Mouse (Mus musculus) left cerebral cortex, adult 6 months (tissue): Measurements from ENCODE around the gene Ntn5. TPM values are rescaled to one million over a fixed set of nuclear protein-coding genes. Genes with fewer than 3 reads are reported as not detected.

ENCODE experiments used
- long read RNA-seq, 2 experiments: library from polyadenylated mRNA; unstranded; transcript quantifications; one replicate each; pipeline ENCODE4 v2.0.0; 2019 to 2020
- polyA plus RNA-seq: library from polyadenylated mRNA; unstranded; fragments of <200 nt; fragmentation: Nextera tagmentation; gene quantifications from 2 replicates; pipeline ENCODE4 v1.2.3, GENCODE M21; 2021

Ntn5 gene
- 6.5 and 9.8 TPM in 2 replicates for polyA plus RNA-seq
- long read RNA-seq, experiment 1, transcript Ntn5-201 (6 exons, 1,574 nt) = major isoform, 11 of 18 reads
- long read RNA-seq, experiment 1, partial matches to known transcripts = 2 of 18 reads
- long read RNA-seq, experiment 1, other reads (novel, unspliced or antisense) = 5 of 18 reads
- long read RNA-seq, experiment 2, partial matches to known transcripts = 1 of 5 reads
- long read RNA-seq, experiment 2, other reads (novel, unspliced or antisense) = 2 of 5 reads

GRCm38 (mm10) chr7:45683396-45684050, at the start of gene Ntn5:
TSS of gene Ntn5 (plus strand) at chr7:45684022.

GRCm38 (mm10) chr7:45639561-45640027, 44.2 kb upstream of the Ntn5 start, which contains the start of gene Mamstr:
TSS of gene Mamstr (plus strand) at chr7:45639977.

DNA sequence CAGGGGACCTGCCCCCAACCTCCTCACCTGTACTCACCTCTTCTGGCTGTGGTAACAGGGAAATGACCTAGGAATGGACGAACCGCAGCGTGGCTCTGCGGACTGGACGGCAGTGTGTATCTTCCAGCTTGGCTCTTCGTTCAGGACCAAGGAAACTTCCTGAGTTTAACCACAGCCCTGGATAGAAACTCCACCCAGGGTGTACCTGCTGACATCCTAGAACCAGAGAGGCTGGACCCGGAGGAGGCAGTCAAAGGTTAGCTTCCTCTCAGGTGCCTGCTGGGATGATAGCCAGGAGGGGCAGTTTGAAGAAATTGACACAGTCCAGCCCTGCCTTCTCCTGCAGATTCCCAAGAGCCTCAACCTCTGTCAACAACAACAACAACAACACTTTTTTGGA, 17.7 kb upstream of the Ntn5 start, which contains the start of gene Fut2:
Fut2 (minus strand) TSS at position 234 of the 400 bp plus-strand sequence.

GRCm38 (mm10) chr7:45693921-45694591, 10.2 kb downstream of the Ntn5 start, which contains the start of gene Sec1:
TSS of gene Sec1 (minus strand) at chr7:45694402.

DNA sequence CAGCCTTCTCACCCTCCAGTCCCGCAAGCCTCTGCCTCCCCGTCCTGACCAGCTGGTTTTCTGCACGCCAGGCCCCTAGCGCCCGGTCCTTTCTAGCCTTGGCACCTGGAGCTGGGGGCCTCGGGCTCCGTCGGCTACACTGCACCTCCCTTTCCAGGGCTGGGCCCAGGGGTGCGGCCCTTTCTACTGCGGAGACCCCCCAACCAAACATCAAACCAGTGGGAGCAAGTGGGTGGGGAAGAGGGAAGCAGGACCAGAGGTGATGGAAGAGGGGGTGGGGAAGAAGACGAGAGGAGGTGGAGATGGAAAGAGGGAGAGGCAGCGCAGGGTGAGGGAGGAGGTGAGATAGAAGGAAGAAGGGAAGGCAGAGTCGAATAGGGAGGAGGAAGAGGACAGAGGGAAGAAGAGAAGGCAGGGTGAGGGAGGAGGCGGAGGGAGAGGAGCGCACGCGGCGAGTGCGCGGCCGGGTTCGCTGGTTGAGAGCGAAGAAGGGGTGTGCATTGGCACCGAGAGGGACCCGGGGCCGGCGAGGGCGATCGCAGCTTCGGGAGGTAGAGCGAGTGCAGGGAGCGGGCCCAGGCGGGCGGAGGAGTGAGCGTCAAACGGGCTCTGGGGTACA, 15.8 kb downstream of the Ntn5 start, which contains the start of gene Car11:
Car11 (plus strand) TSS at position 321 of the 619 bp plus-strand sequence.

GRCm38 (mm10) chr7:45704730-45705442, 21.1 kb downstream of the Ntn5 start, which contains the start of gene Dbp:
TSS of gene Dbp (plus strand) at chr7:45705088.

GRCm38 (mm10) chr7:45715090-45715708, 31.4 kb downstream of the Ntn5 start, which contains the start of gene Rpl18:
TSS of gene Rpl18 (plus strand) at chr7:45715457.

DNA sequence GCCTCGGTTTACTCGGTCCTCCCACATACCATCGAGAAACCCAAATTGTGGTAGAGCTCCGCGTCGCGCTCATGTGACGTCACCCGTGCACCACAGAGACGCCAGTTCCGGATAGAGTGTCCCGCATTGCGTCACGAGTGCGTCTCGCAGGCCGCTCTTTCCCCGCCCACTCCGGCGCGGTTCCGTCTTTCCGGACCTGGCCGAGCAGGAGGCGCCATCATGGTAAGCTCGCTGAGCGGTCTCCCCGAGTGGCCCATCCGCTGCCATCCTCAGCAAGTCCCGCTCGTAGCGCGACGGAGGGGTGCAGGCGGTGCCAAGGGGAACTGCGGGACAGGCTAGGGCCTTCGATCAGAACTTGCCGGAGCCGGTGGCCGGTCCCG, 34.1 kb downstream of the Ntn5 start, which contains the start of gene Sphk2:
Sphk2 (minus strand) TSS at position 85 of the 380 bp plus-strand sequence.

DNA sequence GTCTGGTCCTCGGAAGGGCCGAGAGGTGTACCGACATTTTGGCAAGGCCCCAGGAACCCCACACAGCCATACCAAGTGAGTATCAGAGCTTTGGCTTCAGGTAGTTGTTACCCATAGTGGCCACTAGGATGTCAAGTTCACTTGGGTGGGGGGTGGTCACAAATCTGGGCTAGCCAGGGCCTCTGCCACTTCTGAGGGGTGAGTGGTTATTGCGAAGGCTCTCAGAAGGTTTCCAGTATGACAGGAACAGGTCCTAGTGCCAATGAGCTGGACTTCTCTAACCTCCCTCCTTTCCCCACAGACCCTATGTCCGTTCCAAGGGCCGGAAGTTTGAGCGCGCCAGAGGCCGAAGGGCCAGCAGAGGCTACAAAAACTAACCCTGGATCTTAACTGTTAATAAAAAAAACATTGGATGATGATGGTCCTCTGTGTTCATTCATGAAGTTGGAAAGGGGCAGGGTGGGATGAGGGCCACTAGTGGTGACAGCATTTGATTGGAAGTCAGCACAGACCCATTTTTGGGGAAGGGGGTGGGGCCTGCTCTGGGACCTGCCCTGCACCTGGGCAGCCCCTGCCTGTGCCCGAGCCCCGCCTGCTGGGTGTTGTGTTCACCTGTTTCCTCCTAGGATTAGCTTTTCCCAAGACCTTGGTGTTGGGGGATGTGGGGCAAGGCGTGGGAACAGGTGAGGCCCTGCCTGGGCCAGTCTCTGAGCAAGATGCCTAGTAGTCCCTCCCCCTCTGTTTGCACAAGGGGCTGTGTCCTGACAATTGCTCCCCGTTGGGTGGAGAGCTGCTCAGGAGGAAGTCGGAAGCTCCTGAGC, 36.8 kb downstream of the Ntn5 start, which contains the start of gene Fam83e:
Fam83e (plus strand) TSS at position 800 of the 821 bp plus-strand sequence.

DNA sequence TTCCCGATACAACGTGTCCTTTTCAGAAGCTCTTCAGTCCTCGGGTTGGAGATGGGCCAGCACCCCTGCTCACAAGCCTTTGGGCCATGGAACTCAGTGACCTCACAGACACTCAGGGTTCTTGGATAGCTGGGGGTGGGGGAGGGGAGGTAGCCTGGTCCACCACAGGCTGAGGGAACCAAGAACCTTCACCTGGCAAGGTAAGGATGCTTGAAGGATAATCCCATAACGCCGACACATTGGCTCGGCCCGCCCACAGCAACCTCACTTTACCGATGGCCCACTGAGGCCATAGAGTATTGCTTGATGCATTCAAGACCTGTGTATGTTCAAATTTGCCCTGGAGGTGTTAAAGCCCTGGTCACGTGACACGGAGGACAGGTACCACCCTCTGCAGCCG, 41.9 kb downstream of the Ntn5 start, which contains the start of gene Spaca4:
Spaca4 (minus strand) TSS at position 101 of the 400 bp plus-strand sequence.

Other genes starting within 250 kb of the Ntn5 start
- gene Gys1, start 249.2 kb upstream of the Ntn5 start, polyA plus RNA-seq = 8.9 and 9.1 TPM in 2 replicates
- 34.4 and 45.9 TPM in 2 replicates for gene Ruvbl2, start 245.9 kb upstream of the Ntn5 start, polyA plus RNA-seq
- 1,322 and 1,591 TPM in 2 replicates for gene Ftl1, start 224.1 kb upstream of the Ntn5 start, polyA plus RNA-seq
- gene Bax, start 217.1 kb upstream of the Ntn5 start, polyA plus RNA-seq = 94.9 and 121 TPM in 2 replicates
- 0.08 and 0.17 TPM in 2 replicates for gene Tulp2, start 202.1 kb upstream of the Ntn5 start, polyA plus RNA-seq
- gene Gm45808, start 197.2 kb upstream of the Ntn5 start, polyA plus RNA-seq = not detected in 2 replicates
- gene Dhdh, start 195.2 kb upstream of the Ntn5 start, polyA plus RNA-seq = 3.8 TPM in 2 replicates
- 48.4 and 64.7 TPM in 2 replicates for gene Nucb1, start 173.6 kb upstream of the Ntn5 start, polyA plus RNA-seq
- gene Ppp1r15a, start 157.8 kb upstream of the Ntn5 start, polyA plus RNA-seq = 18.3 and 18.8 TPM in 2 replicates
- gene Plekha4, start 157.7 kb upstream of the Ntn5 start, polyA plus RNA-seq = 3.8 and 7.2 TPM in 2 replicates
- 0.36 and 0.38 TPM in 2 replicates for gene Hsd17b14, start 129.1 kb upstream of the Ntn5 start, polyA plus RNA-seq
- 6.9 and 8.4 TPM in 2 replicates for gene Bcat2, start 113.9 kb upstream of the Ntn5 start, polyA plus RNA-seq
- gene Fgf21, start 68.5 kb upstream of the Ntn5 start, polyA plus RNA-seq = 0.22 and 0.24 TPM in 2 replicates
- 0.06 and 0.07 TPM in 2 replicates for gene Fut1, start 66.7 kb upstream of the Ntn5 start, polyA plus RNA-seq
- not detected in 2 replicates for gene Izumo1, start 62.2 kb upstream of the Ntn5 start, polyA plus RNA-seq
- gene Rasip1, start 56.5 kb upstream of the Ntn5 start, polyA plus RNA-seq = 1.8 and 2.5 TPM in 2 replicates
- 0.89 and 2.4 TPM in 2 replicates for gene Mamstr, start 44.0 kb upstream of the Ntn5 start, polyA plus RNA-seq
- gene Fut2, start 17.6 kb upstream of the Ntn5 start, polyA plus RNA-seq = 0.06 and 0.09 TPM in 2 replicates
- gene Sec1, start 10.4 kb downstream of the Ntn5 start, polyA plus RNA-seq = 0.26 and 0.38 TPM in 2 replicates
- 74.9 and 93.1 TPM in 2 replicates for gene Car11, start 15.8 kb downstream of the Ntn5 start, polyA plus RNA-seq
- gene Dbp, start 21.1 kb downstream of the Ntn5 start, polyA plus RNA-seq = 30.2 and 130 TPM in 2 replicates
- 335 and 337 TPM in 2 replicates for gene Rpl18, start 31.4 kb downstream of the Ntn5 start, polyA plus RNA-seq
- gene Sphk2, start 34.0 kb downstream of the Ntn5 start, polyA plus RNA-seq = 4.9 and 10.6 TPM in 2 replicates
- gene Fam83e, start 37.2 kb downstream of the Ntn5 start, polyA plus RNA-seq = 0.08 and 0.22 TPM in 2 replicates
- not detected in 2 replicates for gene Spaca4, start 41.8 kb downstream of the Ntn5 start, polyA plus RNA-seq
- gene Lmtk3, start 99.7 kb downstream of the Ntn5 start, polyA plus RNA-seq = 3.9 and 10.6 TPM in 2 replicates
- 22.5 and 23.3 TPM in 2 replicates for gene Sult2b1, start 100.6 kb downstream of the Ntn5 start, polyA plus RNA-seq
- 173 and 183 TPM in 2 replicates for gene Cyth2, start 130.6 kb downstream of the Ntn5 start, polyA plus RNA-seq
- 2.0 and 2.3 TPM in 2 replicates for gene Kcnj14, start 140.8 kb downstream of the Ntn5 start, polyA plus RNA-seq
- 16.1 and 22.0 TPM in 2 replicates for gene Grwd1, start 146.9 kb downstream of the Ntn5 start, polyA plus RNA-seq
- gene Kdelr1, start 188.8 kb downstream of the Ntn5 start, polyA plus RNA-seq = 49.0 and 49.6 TPM in 2 replicates
- gene Grin2d, start 194.4 kb downstream of the Ntn5 start, polyA plus RNA-seq = 0.39 and 1.6 TPM in 2 replicates
- gene Syngr4, start 212.7 kb downstream of the Ntn5 start, polyA plus RNA-seq = not detected in 2 replicates
- 2.7 and 4.5 TPM in 2 replicates for gene Tmem143, start 212.9 kb downstream of the Ntn5 start, polyA plus RNA-seq
- gene Emp3, start 237.4 kb downstream of the Ntn5 start, polyA plus RNA-seq = 10.7 and 12.3 TPM in 2 replicates
- gene Ccdc114, start 240.1 kb downstream of the Ntn5 start, polyA plus RNA-seq = 0.74 and 1.0 TPM in 2 replicates